Mouse (Mus musculus) midbrain, postnatal 0 days (tissue): ENCODE measurements around the gene B3glct. TPM values are rescaled to one million over a fixed set of nuclear protein-coding genes. Genes with fewer than 3 reads are reported as not detected.

Source experiments
- ATAC-seq: fragments of 200-750 bp; cut with Nextera tagmentation; 2 replicates; pipeline ENCODE4 v1.8.0; 2017; ENCODE audit warnings: moderate number of reproducible peaks, mild to moderate bottlenecking, moderate TSS enrichment, moderate library complexity; ENCODE audit not compliant: low FRiP score
- DNase-seq: peaks from one replicate; pipeline ENCODE4 v3.0.0-alpha.2; 2015; ENCODE audit warnings: low spot score
- H3K27ac ChIP-seq: fragments of 300-500 bp; sonication (generic); 2 replicates; pipeline ENCODE4 v1.5.1; 2014; ENCODE audit warnings: low read depth, mild to moderate bottlenecking, low read length, mixed read lengths
- H3K27me3 ChIP-seq: fragments of 300-500 bp; sonication (generic); 2 replicates; pipeline ENCODE4 v1.6.1; 2014; ENCODE audit warnings: low read length, control low read depth, mixed read lengths; ENCODE audit not compliant: insufficient read depth
- H3K36me3 ChIP-seq: fragments of 300-500 bp; sonication (generic); 2 replicates; pipeline ENCODE4 v1.6.1; 2014; ENCODE audit warnings: low read length, control low read depth, mixed read lengths; ENCODE audit not compliant: insufficient read depth
- H3K4me1 ChIP-seq: fragments of 300-500 bp; sonication (generic); 2 replicates; pipeline ENCODE4 v1.6.1; 2014; ENCODE audit warnings: mild to moderate bottlenecking, control low read depth, antibody characterized with exemption, low read length, mixed read lengths; ENCODE audit not compliant: insufficient read depth
- H3K4me2 ChIP-seq: fragments of 300-500 bp; sonication (generic); 2 replicates; pipeline ENCODE4 v1.6.1; 2014; ENCODE audit warnings: low read depth, mild to moderate bottlenecking, low read length, mixed read lengths; ENCODE audit not compliant: poor library complexity, severe bottlenecking
- H3K4me3 ChIP-seq: fragments of 300-500 bp; sonication (generic); 2 replicates; pipeline ENCODE4 v1.5.1; 2014; ENCODE audit warnings: low read depth, mild to moderate bottlenecking, low read length, moderate library complexity
- H3K9ac ChIP-seq: fragments of 300-500 bp; sonication (generic); replicated peaks from 2 replicates; pipeline ENCODE4 v1.6.1; 2014; ENCODE audit warnings: mild to moderate bottlenecking, low read length, moderate library complexity, mixed read lengths; ENCODE audit not compliant: poor library complexity, severe bottlenecking
- H3K9me3 ChIP-seq: fragments of 300-500 bp; sonication (generic); 2 replicates; pipeline ENCODE4 v1.6.1; 2016; ENCODE audit warnings: low read length, control low read depth
- CTCF ChIP-seq: IDR thresholded peaks from 2 replicates; pipeline ENCODE4 v1.5.1; 2016; ENCODE audit warnings: antibody characterized with exemption, mild to moderate bottlenecking
- WGBS: fragments of 180-500 bp; shearing (Covaris S2); extraction: QIAGEN DNeasy Blood & Tissue Kit; methylation state at CpG from one replicate; pipeline ENCODE4 v1.1.7; 2014; 5-methylcytosine and 5-hydroxymethylcytosine counted together
- polyA plus RNA-seq: library from polyadenylated mRNA; unstranded; fragments of >200 nt; fragmentation: Nextera tagmentation; extraction: Ambion mirVana; gene quantifications from 2 replicates; pipeline ENCODE4 v1.2.1, GENCODE M21; 2015
- total RNA-seq: library from RNA; depleted of rRNA; stranded (reverse); fragments of >200 nt; gene quantifications from 2 replicates; pipeline ENCODE4 v1.2.3, GENCODE M21; 2014

The B3glct gene
- total and polyA plus RNA-seq, 2 experiments from 2014 or later: 18.1 to 25.6 TPM

- no peak overlapping the region for H3K4me3 ChIP-seq
- ATAC-seq: no peak
- H3K27me3 ChIP-seq: no peaks in the 10 kb centered on the region
- no peak overlapping the region for H3K4me2 ChIP-seq
- H3K9ac ChIP-seq: no peak overlapping the region
- H3K36me3 ChIP-seq: no peaks in the 10 kb centered on the region
- TF ChIP-seq CTCF: no peak
- H3K4me1 ChIP-seq: no peaks in the 10 kb centered on the region
- DNase-seq: no peak
- WGBS: 44% methylated on average over 9 of the region's 9 CpGs
- no peaks in the 10 kb centered on the region for H3K9me3 ChIP-seq
- no peak overlapping the region for H3K27ac ChIP-seq
Observed at GRCm38 (mm10) chr5:149659414-149659780, 18.6 kb upstream of the B3glct start.

GRCm38 (mm10) chr5:149661428-149661827 lies 16.6 kb upstream of the B3glct start:
- Histone ChIP-seq H3K36me3 (no peaks in the 10 kb centered on the region), H3K4me1 (no peaks in the 10 kb centered on the region), H3K9ac (no peak overlapping the region), H3K27me3 (no peaks in the 10 kb centered on the region), H3K4me2 (no peak overlapping the region), H3K9me3 (no peaks in the 10 kb centered on the region), H3K4me3 (no peak overlapping the region), H3K27ac (no peak overlapping the region)
- DNase-seq (no peak), ATAC-seq (no peak)
- TF ChIP-seq CTCF: peak; percentile 21; the same call in 1 of the 2 replicates
- WGBS: 91% methylated on average over 6 of the region's 6 CpGs

- Histone ChIP-seq H3K27me3 (no peaks in the 10 kb centered on the region), H3K27ac (no peak overlapping the region), H3K36me3 (no peaks in the 10 kb centered on the region), H3K9ac (no peak overlapping the region), H3K4me1 (no peaks in the 10 kb centered on the region), H3K4me2 (no peak overlapping the region), H3K4me3 (no peak overlapping the region), H3K9me3 (no peaks in the 10 kb centered on the region)
- TF ChIP-seq CTCF: peak; percentile 52
- ATAC-seq (no peak), DNase-seq (no peak)
- WGBS: 92% methylated on average over 6 of the region's 6 CpGs
Observed at GRCm38 (mm10) chr5:149662980-149663379, 15.1 kb upstream of the B3glct start.

- H3K27me3 ChIP-seq: no peaks in the 10 kb centered on the region
- ATAC-seq: no peak
- H3K27ac ChIP-seq: no peak overlapping the region
- no peak for DNase-seq
- no peaks in the 10 kb centered on the region for H3K9me3 ChIP-seq
- H3K4me1 ChIP-seq: no peaks in the 10 kb centered on the region
- H3K4me3 ChIP-seq: no peak overlapping the region
- H3K4me2 ChIP-seq: no peak overlapping the region
- TF ChIP-seq CTCF: no peak
- H3K36me3 ChIP-seq: no peaks in the 10 kb centered on the region
- 80% methylated on average over 5 of the region's 5 CpGs for WGBS
- H3K9ac ChIP-seq: no peak overlapping the region
Observed at GRCm38 (mm10) chr5:149663417-149663816, 14.6 kb upstream of the B3glct start.

- Histone ChIP-seq H3K4me1 (0 out of 2 replicates have a peak, but pooled peaks cover 3% of the 10 kb centered on the region), H3K4me2 (no peak overlapping the region)
- no peak for TF ChIP-seq CTCF
Observed at GRCm38 (mm10) chr5:149677196-149677595, 834 bp upstream of the B3glct start.

GRCm38 (mm10) chr5:149678990-149679348 lies 939 bp downstream of the B3glct start:
- H3K4me3 ChIP-seq: peak overlapping the region; percentile 73
- H3K27ac ChIP-seq: no peak overlapping the region
- peak overlapping the region; percentile 62; the same call in 1 of the 2 replicates for H3K9ac ChIP-seq
- 3% methylated on average over 15 of the region's 15 CpGs for WGBS
- no peak for TF ChIP-seq CTCF
- H3K9me3 ChIP-seq: no peaks in the 10 kb centered on the region
- H3K4me1 ChIP-seq: 0 out of 2 replicates have a peak, but pooled peaks cover 3% of the 10 kb centered on the region
- ATAC-seq (no peak; the same call in 1 of the 2 replicates), DNase-seq (no peak)
- H3K4me2 ChIP-seq: peak overlapping the region; percentile 93
- H3K36me3 ChIP-seq: no peaks in the 10 kb centered on the region
- H3K27me3 ChIP-seq: no peaks in the 10 kb centered on the region

More at GRCm38 (mm10) chr5:149677196-149677595, 834 bp upstream of the B3glct start:
- Histone ChIP-seq H3K9me3 (no peaks in the 10 kb centered on the region), H3K36me3 (no peaks in the 10 kb centered on the region), H3K9ac (no peak overlapping the region), H3K4me3 (no peak overlapping the region), H3K27ac (no peak overlapping the region), H3K27me3 (no peaks in the 10 kb centered on the region)
- ATAC-seq (no peak), DNase-seq (no peak)
- WGBS: 94% methylated on average over 3 of the region's 3 CpGs
